ENCODE assay signal across 9 mouse cellular contexts in genomic region chr19:38929471-38930251, GRCm38 (mm10). TPM values are rescaled to one million over a fixed set of nuclear protein-coding genes. Genes with fewer than 3 reads are reported as not detected.
DNase-seq lines count a peak whose midpoint lies in the region; ATAC-seq and TF ChIP-seq lines count a peak whose summit lies in the region.
"Had no signal": no experiment of that assay in that cellular context is flagged by ENCODE, and none has a peak within 500 bp of the region (broad histone marks: within the 10 kb centered on the region; RNA-seq: fewer than 3 reads in every experiment).

No protein-coding gene starts in this region.

- DNase-seq in heart, postnatal 10 days = no peak
- DNase-seq in ES-E14 (ENCODE audit: low read depth, low spot score) = no peak
- no peak for DNase-seq in ovary, postnatal 36 days (ENCODE audit: low spot score)
- no peak for DNase-seq in embryo, embryonic 10 days (ENCODE audit: low spot score)
- DNase-seq in gastrocnemius, postnatal 4 days (ENCODE audit: low spot score in 2 of 2) = no peak

- 65% methylated on average over 13 of the region's 13 CpGs for WGBS in heart, embryonic 12.5 days
- WGBS in forebrain, embryonic 16.5 days = 70% methylated on average over 13 of the region's 13 CpGs
- WGBS in liver, embryonic 15.5 days (ENCODE audit: insufficient replicate concordance) = 57% methylated on average over 13 of the region's 13 CpGs

- intact Hi-C loops in heart, postnatal 10 days (cut with DNase I) = no loop called here

- H3K27me3 ChIP-seq in heart, embryonic 12.5 days (replicated peaks) = no peaks in the 10 kb centered on the region
- H3K27me3 ChIP-seq in forebrain, embryonic 16.5 days (replicated peaks; ENCODE audit: control insufficient read depth, insufficient read depth, low read length) = no peaks in the 10 kb centered on the region
- no peaks in the 10 kb centered on the region for H3K27me3 ChIP-seq in liver, embryonic 15.5 days
- H3K27me3 ChIP-seq: Patski had no signal

- H3K27ac ChIP-seq in heart, embryonic 12.5 days (ENCODE audit: poor library complexity, severe bottlenecking) = no peak overlapping the region
- peak overlapping the region; percentile 69; the same call in 1 of the 2 replicates for H3K27ac ChIP-seq in ES-E14 (ENCODE audit: insufficient read depth, low read depth, low read length, poor library complexity, severe bottlenecking)
- no peak overlapping the region for H3K27ac ChIP-seq in forebrain, embryonic 16.5 days (ENCODE audit: low read length)
- no peak overlapping the region for H3K27ac ChIP-seq in liver, embryonic 15.5 days (replicated peaks)

- H3K4me1 ChIP-seq in heart, embryonic 12.5 days (replicated peaks) = peaks cover 7% of the 10 kb centered on the region
- H3K4me1 ChIP-seq in ES-E14 (ENCODE audit: control insufficient read depth in 2 of 2, insufficient read depth in 2 of 2, low read length in 2 of 2, poor library complexity in 1 of 2) = peaks cover 6 to 8% of the 10 kb centered on the region in 2 experiments
- peaks cover 10% of the 10 kb centered on the region for H3K4me1 ChIP-seq in forebrain, embryonic 16.5 days (replicated peaks; ENCODE audit: control insufficient read depth, insufficient read depth, low read length)
- H3K4me1 ChIP-seq in liver, embryonic 15.5 days (replicated peaks) = peaks cover 37% of the 10 kb centered on the region

- peak overlapping the region; percentile 86; the same call in 1 of the 2 replicates for H3K9ac ChIP-seq in heart, embryonic 12.5 days
- H3K9ac ChIP-seq in ES-E14 (ENCODE audit: insufficient read depth, low read depth, low read length, poor library complexity, severe bottlenecking) = peak overlapping the region; percentile 88
- H3K9ac ChIP-seq in forebrain, embryonic 16.5 days (replicated peaks; ENCODE audit: low read depth, low read length) = peak overlapping the region; percentile 88
- peak overlapping the region; percentile 79 for H3K9ac ChIP-seq in liver, embryonic 15.5 days

- ATAC-seq in heart, embryonic 12.5 days (ENCODE audit: insufficient number of reproducible peaks, low FRiP score) = no peak
- ATAC-seq in forebrain, embryonic 16.5 days = no peak
- ATAC-seq in liver, embryonic 15.5 days (ENCODE audit: insufficient read depth) = no peak

- H3K9me3 ChIP-seq in heart, embryonic 12.5 days (replicated peaks) = no peaks in the 10 kb centered on the region
- H3K9me3 ChIP-seq in ES-E14 (ENCODE audit: control insufficient read depth, insufficient read depth, low read depth, low read length) = no peaks in the 10 kb centered on the region
- H3K9me3 ChIP-seq in forebrain, embryonic 16.5 days (ENCODE audit: control insufficient read depth, low read length) = no peaks in the 10 kb centered on the region
- H3K9me3 ChIP-seq in liver, embryonic 15.5 days (replicated peaks) = no peaks in the 10 kb centered on the region

- in situ Hi-C loops in ES-E14 (cut with MboI; ENCODE audit: low sequenced_read_pairs in 2 of 2, unreplicated experiment in 2 of 2) = no loop called here

- H3K4me3 ChIP-seq in heart, embryonic 12.5 days = peak overlapping the region; percentile 71
- peak overlapping the region; percentile 89 to 93 for H3K4me3 ChIP-seq in ES-E14 (ENCODE audit: insufficient read depth in 1 of 2, low read depth in 1 of 2, low read length in 2 of 2, poor library complexity in 1 of 2, severe bottlenecking in 1 of 2)
- peak overlapping the region; percentile 67 for H3K4me3 ChIP-seq in forebrain, embryonic 16.5 days (replicated peaks; ENCODE audit: low read length)
- peak overlapping the region; percentile 79 for H3K4me3 ChIP-seq in liver, embryonic 15.5 days (replicated peaks)

- H3K36me3 ChIP-seq in heart, embryonic 12.5 days = peaks cover 9% of the 10 kb centered on the region
- H3K36me3 ChIP-seq in ES-E14 (ENCODE audit: control insufficient read depth, insufficient read depth, low read length, poor library complexity, severe bottlenecking) = peaks cover 13% of the 10 kb centered on the region
- no peaks in the 10 kb centered on the region for H3K36me3 ChIP-seq in forebrain, embryonic 16.5 days (ENCODE audit: control insufficient read depth, insufficient read depth)
- peaks cover 22% of the 10 kb centered on the region for H3K36me3 ChIP-seq in liver, embryonic 15.5 days (replicated peaks)

- H3K4me2 ChIP-seq in heart, embryonic 12.5 days = peak overlapping the region; percentile 77
- peak overlapping the region; percentile 99 for H3K4me2 ChIP-seq in forebrain, embryonic 16.5 days (ENCODE audit: low read length)
- H3K4me2 ChIP-seq in liver, embryonic 15.5 days = peak overlapping the region; percentile 97

TF ChIP-seq in ES-E14, 5 proteins besides CTCF, POLR2A, EP300 and RAD21:
- TF ChIP-seq HCFC1 (IDR thresholded peaks at IDR 0.05; ENCODE audit: borderline replicate concordance, insufficient read depth, low read length) (no peak), MAFK (IDR thresholded peaks at IDR 0.05; ENCODE audit: insufficient read depth, low read depth, low read length) (no peak), ZC3H11A (IDR thresholded peaks at IDR 0.05; ENCODE audit: borderline replicate concordance, low read depth, low read length) (no peak), CHD2 (IDR thresholded peaks at IDR 0.05; ENCODE audit: low read depth, low read length) (0 out of 2 replicates have a peak, but pooled peaks have one; percentile 1), ZNF384 (IDR thresholded peaks at IDR 0.05; ENCODE audit: low read depth, low read length) (peak; percentile 73; the same call in 1 of the 2 replicates)

RNA-seq across cellular contexts. Expression of gene Hells, which starts 1.1 kb away (rescaled TPM):
- 35.8 and 37.0 TPM in 2 replicates for polyA plus RNA-seq in heart, embryonic 12.5 days (2016; fragmentation: Nextera tagmentation; extraction: Ambion mirVana)
- 1 to 10 TPM; 6.7 to 9.2 TPM for total RNA-seq in heart, postnatal 10 days (2021)
- total RNA-seq in ES-E14 (2012; rRNA removed) = 132 and 190 TPM in 2 replicates
- 18.1 and 20.4 TPM in 2 replicates for polyA plus RNA-seq in forebrain, embryonic 16.5 days (2015; fragmentation: Nextera tagmentation; extraction: Ambion mirVana)
- polyA plus RNA-seq in liver, embryonic 15.5 days (2015; fragmentation: Nextera tagmentation; extraction: Ambion mirVana) = 16.1 and 18.2 TPM in 2 replicates
- total RNA-seq in gastrocnemius, postnatal 4 days (2021) = 10 to 100 TPM; 12.4 to 13.6 TPM
